In genomic region chr10:44630485-44630884, GRCm38 (mm10) we compare ENCODE assay signal across 8 mouse cellular contexts.
DNase-seq lines count a peak whose midpoint lies in the region; ATAC-seq lines count a peak whose summit lies in the region.

No protein-coding gene starts in this region.

- H3K9ac ChIP-seq in heart, embryonic 14.5 days (ENCODE audit: low read length) = no peak overlapping the region
- H3K9ac ChIP-seq in limb, embryonic 15.5 days = no peak overlapping the region
- no peak overlapping the region for H3K9ac ChIP-seq in forebrain, embryonic 14.5 days (ENCODE audit: low read length)

- DNase-seq in spleen, adult 18-20 months = peak; percentile 44 to 52
- no peak for DNase-seq in spleen, adult 12 weeks (ENCODE audit: low spot score)
- DNase-seq in spleen, postnatal 36 days (ENCODE audit: low spot score in 2 of 2) = peak; percentile 56 to 66
- DNase-seq in forebrain, embryonic 14.5 days (ENCODE audit: low spot score) = no peak
- DNase-seq in MN1 (ENCODE audit: low spot score) = no peak

- H3K4me2 ChIP-seq in heart, embryonic 14.5 days (ENCODE audit: low read length) = no peak overlapping the region
- H3K4me2 ChIP-seq in limb, embryonic 15.5 days = peak overlapping the region; percentile 25; the same call in 1 of the 2 replicates
- H3K4me2 ChIP-seq in forebrain, embryonic 14.5 days (ENCODE audit: low read length) = no peak overlapping the region

- H3K27me3 ChIP-seq in heart, embryonic 14.5 days (ENCODE audit: control insufficient read depth, insufficient read depth, low read length) = no peaks in the 10 kb centered on the region
- no peaks in the 10 kb centered on the region for H3K27me3 ChIP-seq in limb, embryonic 15.5 days
- H3K27me3 ChIP-seq in forebrain, embryonic 14.5 days (replicated peaks; ENCODE audit: control insufficient read depth, insufficient read depth, low read length) = no peaks in the 10 kb centered on the region

- WGBS in heart, embryonic 14.5 days = 64% methylated on average over 13 of the region's 13 CpGs
- 28% methylated on average over 13 of the region's 13 CpGs for WGBS in limb, embryonic 15.5 days
- 71% methylated on average over 13 of the region's 13 CpGs for WGBS in forebrain, embryonic 14.5 days

- H3K4me1 ChIP-seq in heart, embryonic 14.5 days (ENCODE audit: control insufficient read depth in 2 of 2, insufficient read depth in 2 of 2, low read length in 2 of 2) = no peaks in the 10 kb centered on the region
- peaks cover 4% of the 10 kb centered on the region; the same call in 1 of the 2 replicates for H3K4me1 ChIP-seq in limb, embryonic 15.5 days
- no peaks in the 10 kb centered on the region for H3K4me1 ChIP-seq in forebrain, embryonic 14.5 days (ENCODE audit: control insufficient read depth, insufficient read depth, low read length)

- H3K36me3 ChIP-seq in heart, embryonic 14.5 days (ENCODE audit: control insufficient read depth, insufficient read depth, low read length) = no peaks in the 10 kb centered on the region
- no peaks in the 10 kb centered on the region for H3K36me3 ChIP-seq in limb, embryonic 15.5 days
- no peaks in the 10 kb centered on the region for H3K36me3 ChIP-seq in forebrain, embryonic 14.5 days (ENCODE audit: control insufficient read depth, insufficient read depth, low read length)

- no peak for ATAC-seq in heart, embryonic 14.5 days (ENCODE audit: insufficient number of reproducible peaks, insufficient read depth, low FRiP score, low read depth)
- ATAC-seq in limb, embryonic 15.5 days (ENCODE audit: insufficient number of reproducible peaks, low FRiP score, low TSS enrichment, low read depth) = no peak
- ATAC-seq in erythroblast, adult 5-6 weeks (replicated peaks; ENCODE audit: low FRiP score, poor library complexity, severe bottlenecking) = no peak
- no peak for ATAC-seq in forebrain, embryonic 14.5 days

- H3K4me3 ChIP-seq in heart, embryonic 14.5 days (ENCODE audit: control insufficient read depth in 1 of 2, insufficient read depth in 1 of 2, low read depth in 1 of 2, low read length in 2 of 2) = no peak overlapping the region
- H3K4me3 ChIP-seq in limb, embryonic 15.5 days = no peak overlapping the region
- H3K4me3 ChIP-seq in forebrain, embryonic 14.5 days (ENCODE audit: low read depth, low read length) = no peak overlapping the region

- H3K9me3 ChIP-seq in heart, embryonic 14.5 days (ENCODE audit: control insufficient read depth, low read length) = no peaks in the 10 kb centered on the region
- no peaks in the 10 kb centered on the region for H3K9me3 ChIP-seq in limb, embryonic 15.5 days
- H3K9me3 ChIP-seq in forebrain, embryonic 14.5 days (replicated peaks; ENCODE audit: control insufficient read depth, low read length) = no peaks in the 10 kb centered on the region

- peak overlapping the region; percentile 12 to 44; a peak in 2 of 4 replicates for H3K27ac ChIP-seq in heart, embryonic 14.5 days (replicated peaks in 1 of 2; ENCODE audit: control insufficient read depth in 1 of 2, insufficient read depth in 1 of 2, low read depth in 2 of 2, low read length in 2 of 2)
- H3K27ac ChIP-seq in limb, embryonic 15.5 days = no peak overlapping the region
- H3K27ac ChIP-seq in forebrain, embryonic 14.5 days (ENCODE audit: low read depth, low read length) = no peak overlapping the region

Comparison
In these comparisons a context has a peak if more than half of its experiments do, and no peak if none do; other contexts are left out.
1. DNase-seq: peak in spleen, adult 18-20 months (2 of 2) and spleen, postnatal 36 days (2 of 2); none in spleen, adult 12 weeks (single experiment), forebrain, embryonic 14.5 days (single experiment) and MN1 (single experiment).
2. H3K27ac ChIP-seq: peak in heart, embryonic 14.5 days (2 of 2); none in limb, embryonic 15.5 days (single experiment) and forebrain, embryonic 14.5 days (single experiment).